Mouse (Mus musculus): ENCODE data around the gene Gpat3. TPM values are rescaled to one million over a fixed set of nuclear protein-coding genes. Genes with fewer than 3 reads are reported as not detected.

Gene Gpat3
- polyA plus RNA-seq, 1 experiment from 2014 or later, result 0.90 TPM

GRCm38 (mm10) chr5:100835862-100836538 lies 9.5 kb upstream of the Gpat3 start:
- 71% methylated on average over 9 of the region's 9 CpGs for WGBS
- no peak overlapping the region for H3K4me3 ChIP-seq
- H3K27me3 ChIP-seq (replicated peaks; ENCODE audit: low read depth, poor library complexity, severe bottlenecking), result no peaks in the 10 kb centered on the region
- no peaks in the 10 kb centered on the region for H3K4me1 ChIP-seq
- H3K36me3 ChIP-seq (replicated peaks), result no peaks in the 10 kb centered on the region
- no peak overlapping the region for H3K27ac ChIP-seq (replicated peaks)
- no peaks in the 10 kb centered on the region for H3K9me3 ChIP-seq
- DNase-seq (ENCODE audit: low spot score), result no peak

- WGBS, result 89% methylated on average over 7 of the region's 7 CpGs
- H3K9me3 ChIP-seq, result peaks cover 5% of the 10 kb centered on the region
Observed at GRCm38 (mm10) chr5:100837907-100838306, 7.6 kb upstream of the Gpat3 start.

GRCm38 (mm10) chr5:100844485-100844884 lies 1.0 kb upstream of the Gpat3 start:
- Histone ChIP-seq H3K36me3 (replicated peaks) (no peaks in the 10 kb centered on the region), H3K9me3 (peaks cover 5% of the 10 kb centered on the region), H3K4me3 (no peak overlapping the region), H3K4me1 (peaks cover 21% of the 10 kb centered on the region), H3K27me3 (replicated peaks; ENCODE audit: low read depth, poor library complexity, severe bottlenecking) (peaks cover 60% of the 10 kb centered on the region), H3K27ac (replicated peaks) (no peak overlapping the region)
- WGBS, result 59% methylated on average over 3 of the region's 3 CpGs
- DNase-seq (ENCODE audit: low spot score), result no peak

More at GRCm38 (mm10) chr5:100837907-100838306, 7.6 kb upstream of the Gpat3 start:
- H3K27ac ChIP-seq (replicated peaks), result no peak overlapping the region
- H3K4me1 ChIP-seq, result no peaks in the 10 kb centered on the region
- H3K4me3 ChIP-seq, result no peak overlapping the region
- H3K36me3 ChIP-seq (replicated peaks), result no peaks in the 10 kb centered on the region
- H3K27me3 ChIP-seq (replicated peaks; ENCODE audit: low read depth, poor library complexity, severe bottlenecking), result no peaks in the 10 kb centered on the region
- no peak for DNase-seq (ENCODE audit: low spot score)

- H3K4me1 ChIP-seq, result peaks cover 21% of the 10 kb centered on the region
- peaks cover 5% of the 10 kb centered on the region for H3K9me3 ChIP-seq
- WGBS, result under 1% methylated on average over 52 of the region's 52 CpGs
- peak; percentile 70 for DNase-seq (ENCODE audit: low spot score)
- peaks cover 60% of the 10 kb centered on the region for H3K27me3 ChIP-seq (replicated peaks; ENCODE audit: low read depth, poor library complexity, severe bottlenecking)
- no peaks in the 10 kb centered on the region for H3K36me3 ChIP-seq (replicated peaks)
- peak overlapping the region; percentile 78 for H3K4me3 ChIP-seq
- peak overlapping the region; percentile 59 for H3K27ac ChIP-seq (replicated peaks)
Observed at GRCm38 (mm10) chr5:100845848-100846598, 510 bp downstream of the Gpat3 start.

- Histone ChIP-seq H3K27ac (replicated peaks) (peak overlapping the region; percentile 59), H3K27me3 (replicated peaks; ENCODE audit: low read depth, poor library complexity, severe bottlenecking) (peaks cover 60% of the 10 kb centered on the region), H3K4me1 (peaks cover 21% of the 10 kb centered on the region), H3K4me3 (peak overlapping the region; percentile 78), H3K36me3 (replicated peaks) (no peaks in the 10 kb centered on the region), H3K9me3 (peaks cover 5% of the 10 kb centered on the region)
- DNase-seq (ENCODE audit: low spot score), result no peak
- WGBS, result 1% methylated on average over 22 of the region's 22 CpGs
Observed at GRCm38 (mm10) chr5:100846599-100846920, 1.0 kb downstream of the Gpat3 start.

GRCm38 (mm10) chr5:100847143-100847542 lies 1.6 kb downstream of the Gpat3 start:
- peaks cover 21% of the 10 kb centered on the region for H3K4me1 ChIP-seq
- H3K9me3 ChIP-seq, result peaks cover under 1% of the 10 kb centered on the region; the same call in 1 of the 2 replicates
- H3K27ac ChIP-seq (replicated peaks), result no peak overlapping the region
- peak overlapping the region; percentile 78; the same call in 1 of the 2 replicates for H3K4me3 ChIP-seq
- 14% methylated on average over 2 of the region's 2 CpGs for WGBS
- DNase-seq (ENCODE audit: low spot score), result no peak
- no peaks in the 10 kb centered on the region for H3K36me3 ChIP-seq (replicated peaks)
- peaks cover 60% of the 10 kb centered on the region for H3K27me3 ChIP-seq (replicated peaks; ENCODE audit: low read depth, poor library complexity, severe bottlenecking)

GRCm38 (mm10) chr5:100853963-100854362 lies 8.4 kb downstream of the Gpat3 start:
- DNase-seq (ENCODE audit: low spot score), result no peak
- no peaks in the 10 kb centered on the region for H3K36me3 ChIP-seq (replicated peaks)
- H3K9me3 ChIP-seq, result no peaks in the 10 kb centered on the region
- no peak overlapping the region for H3K27ac ChIP-seq (replicated peaks)
- 90% methylated on average over 4 of the region's 4 CpGs for WGBS
- no peaks in the 10 kb centered on the region for H3K4me1 ChIP-seq
- peaks cover under 1% of the 10 kb centered on the region; the same call in 1 of the 2 replicates for H3K27me3 ChIP-seq (replicated peaks; ENCODE audit: low read depth, poor library complexity, severe bottlenecking)
- H3K4me3 ChIP-seq, result no peak overlapping the region

- DNase-seq (ENCODE audit: low spot score), result no peak
- WGBS, result 80% methylated on average over 3 of the region's 3 CpGs
Observed at GRCm38 (mm10) chr5:100856552-100856951, 11.0 kb downstream of the Gpat3 start.

GRCm38 (mm10) chr5:100860417-100861053 lies 15.0 kb downstream of the Gpat3 start:
- WGBS, result 77% methylated on average over 12 of the region's 12 CpGs
- H3K4me3 ChIP-seq, result no peak overlapping the region
- no peaks in the 10 kb centered on the region for H3K36me3 ChIP-seq (replicated peaks)
- no peak overlapping the region for H3K27ac ChIP-seq (replicated peaks)
- no peak for DNase-seq (ENCODE audit: low spot score)
- peaks cover 5% of the 10 kb centered on the region; the same call in 1 of the 2 replicates for H3K4me1 ChIP-seq
- no peaks in the 10 kb centered on the region for H3K9me3 ChIP-seq
- no peaks in the 10 kb centered on the region for H3K27me3 ChIP-seq (replicated peaks; ENCODE audit: low read depth, poor library complexity, severe bottlenecking)

More at GRCm38 (mm10) chr5:100856552-100856951, 11.0 kb downstream of the Gpat3 start:
- Histone ChIP-seq H3K27me3 (replicated peaks; ENCODE audit: low read depth, poor library complexity, severe bottlenecking) (no peaks in the 10 kb centered on the region), H3K4me3 (no peak overlapping the region), H3K4me1 (peaks cover 5% of the 10 kb centered on the region; the same call in 1 of the 2 replicates), H3K27ac (replicated peaks) (no peak overlapping the region), H3K36me3 (replicated peaks) (no peaks in the 10 kb centered on the region), H3K9me3 (no peaks in the 10 kb centered on the region)

- H3K27ac ChIP-seq (replicated peaks), result no peak overlapping the region
- H3K27me3 ChIP-seq (replicated peaks; ENCODE audit: low read depth, poor library complexity, severe bottlenecking), result no peaks in the 10 kb centered on the region
- no peaks in the 10 kb centered on the region for H3K9me3 ChIP-seq
- peaks cover 5% of the 10 kb centered on the region; the same call in 1 of the 2 replicates for H3K4me1 ChIP-seq
- no peaks in the 10 kb centered on the region for H3K36me3 ChIP-seq (replicated peaks)
- DNase-seq (ENCODE audit: low spot score), result no peak
- no peak overlapping the region for H3K4me3 ChIP-seq
- 67% methylated on average over 4 of the region's 4 CpGs for WGBS
Observed at GRCm38 (mm10) chr5:100861140-100861539, 15.6 kb downstream of the Gpat3 start.

- H3K4me1 ChIP-seq, result peaks cover 5% of the 10 kb centered on the region; the same call in 1 of the 2 replicates
- no peak for DNase-seq (ENCODE audit: low spot score)
- no peaks in the 10 kb centered on the region for H3K27me3 ChIP-seq (replicated peaks; ENCODE audit: low read depth, poor library complexity, severe bottlenecking)
- H3K4me3 ChIP-seq, result no peak overlapping the region
- H3K9me3 ChIP-seq, result no peaks in the 10 kb centered on the region
- 83% methylated on average over 7 of the region's 7 CpGs for WGBS
- H3K27ac ChIP-seq (replicated peaks), result no peak overlapping the region
- H3K36me3 ChIP-seq (replicated peaks), result no peaks in the 10 kb centered on the region
Observed at GRCm38 (mm10) chr5:100861811-100862210, 16.3 kb downstream of the Gpat3 start.

- no peak for DNase-seq (ENCODE audit: low spot score)
- Histone ChIP-seq H3K9me3 (no peaks in the 10 kb centered on the region), H3K27ac (replicated peaks) (no peak overlapping the region), H3K4me3 (no peak overlapping the region), H3K36me3 (replicated peaks) (no peaks in the 10 kb centered on the region), H3K27me3 (replicated peaks; ENCODE audit: low read depth, poor library complexity, severe bottlenecking) (no peaks in the 10 kb centered on the region), H3K4me1 (peaks cover 5% of the 10 kb centered on the region; the same call in 1 of the 2 replicates)
- 57% methylated on average over 2 of the region's 2 CpGs for WGBS
Observed at GRCm38 (mm10) chr5:100863091-100863490, 17.6 kb downstream of the Gpat3 start.
